Mouse (Mus musculus) lung, postnatal 0 days (tissue): ENCODE data around the gene Slc25a42. TPM values are rescaled to one million over a fixed set of nuclear protein-coding genes. Genes with fewer than 3 reads are reported as not detected.

Experiments
- ATAC-seq: fragments of 200-750 bp; cut with Nextera tagmentation; 2 replicates; pipeline ENCODE4 v1.8.0; 2017; ENCODE audit warnings: moderate library complexity
- DNase-seq: peaks from one replicate; pipeline ENCODE4 v3.0.0-alpha.2; 2016; ENCODE audit warnings: low spot score
- H3K27ac ChIP-seq: fragments of 300-500 bp; sonication (generic); 2 replicates; pipeline ENCODE4 v1.5.1; 2014; ENCODE audit warnings: antibody characterized with exemption, mild to moderate bottlenecking, low read length, mixed read lengths
- H3K27me3 ChIP-seq: fragments of 300-500 bp; sonication (generic); replicated peaks from 2 replicates; pipeline ENCODE4 v1.6.1; 2014; ENCODE audit warnings: low read length, mixed read lengths; ENCODE audit not compliant: insufficient read depth
- H3K36me3 ChIP-seq: fragments of 300-500 bp; sonication (generic); 2 replicates; pipeline ENCODE4 v1.6.1; 2014; ENCODE audit warnings: low read length, mixed read lengths; ENCODE audit not compliant: insufficient read depth
- H3K4me1 ChIP-seq: fragments of 300-500 bp; sonication (generic); 2 replicates; pipeline ENCODE4 v1.6.1; 2014; ENCODE audit warnings: antibody characterized with exemption, low read depth, low read length, mixed read lengths; ENCODE audit not compliant: insufficient read depth
- H3K4me2 ChIP-seq: fragments of 300-500 bp; sonication (generic); replicated peaks from 2 replicates; pipeline ENCODE4 v1.6.1; 2014; ENCODE audit warnings: low read depth, mild to moderate bottlenecking, low read length, moderate library complexity, mixed read lengths
- H3K4me3 ChIP-seq: fragments of 300-500 bp; sonication (generic); 2 replicates; pipeline ENCODE4 v1.5.1; 2014; ENCODE audit warnings: low read depth, low read length
- H3K9ac ChIP-seq: fragments of 300-500 bp; sonication (generic); replicated peaks from 2 replicates; pipeline ENCODE4 v1.6.1; 2014; ENCODE audit warnings: low read depth, mild to moderate bottlenecking
- H3K9me3 ChIP-seq: fragments of 300-500 bp; sonication (generic); 2 replicates; pipeline ENCODE4 v1.6.1; 2016; ENCODE audit warnings: low read length, mixed read lengths
- CTCF ChIP-seq: IDR thresholded peaks from 2 replicates; pipeline ENCODE4 v1.5.1; 2016; ENCODE audit warnings: antibody characterized with exemption, mild to moderate bottlenecking
- EP300 ChIP-seq: IDR thresholded peaks from 2 replicates; pipeline ENCODE4 v1.6.1; 2016; ENCODE audit warnings: antibody characterized with exemption, mild to moderate bottlenecking, control low read depth
- WGBS: fragments of 180-500 bp; shearing (Covaris S2); extraction: QIAGEN DNeasy Blood & Tissue Kit; methylation state at CpG from one replicate; pipeline ENCODE4 v1.1.7; 2014; 5-methylcytosine and 5-hydroxymethylcytosine counted together
- polyA plus RNA-seq: library from polyadenylated mRNA; unstranded; fragments of >200 nt; fragmentation: Nextera tagmentation; extraction: Ambion mirVana; gene quantifications from 2 replicates; pipeline ENCODE4 v1.2.1, GENCODE M21; 2015

Gene Slc25a42
- polyA plus RNA-seq, 1 experiment from 2014 or later: 4.0 TPM

DNA sequence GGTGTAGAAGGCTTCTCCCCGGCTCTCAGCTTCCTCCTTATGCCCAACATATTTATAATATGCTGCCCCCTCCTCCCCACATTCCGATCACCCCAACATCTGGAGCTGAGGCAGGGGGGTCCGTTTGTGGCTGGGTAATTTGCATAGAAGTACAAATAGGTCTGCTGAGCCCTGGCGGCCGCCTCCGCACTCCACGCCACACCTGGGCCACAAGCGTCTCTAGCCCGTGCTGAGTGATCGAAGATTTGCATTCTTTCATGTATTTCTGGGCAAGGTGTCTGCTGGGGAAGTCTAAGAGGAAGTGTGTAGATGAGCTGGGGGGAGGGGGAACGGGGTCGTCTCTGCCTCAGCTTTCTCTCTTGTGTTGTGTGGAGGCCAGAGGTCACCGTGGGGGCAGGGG, 52.1 kb downstream of the Slc25a42 start:
- H3K9me3 ChIP-seq: no peaks in the 10 kb centered on the region
- H3K4me1 ChIP-seq: no peaks in the 10 kb centered on the region; the same call in 1 of the 2 replicates
- 53% methylated on average over 13 of the region's 13 CpGs for WGBS
- ATAC-seq (no peak), DNase-seq (no peak)
- no peak overlapping the region for H3K4me3 ChIP-seq
- H3K9ac ChIP-seq: no peak overlapping the region
- no peak overlapping the region for H3K4me2 ChIP-seq
- no peak for TF ChIP-seq EP300
- TF ChIP-seq CTCF: no peak
- H3K27me3 ChIP-seq: no peaks in the 10 kb centered on the region
- no peaks in the 10 kb centered on the region for H3K36me3 ChIP-seq
- H3K27ac ChIP-seq: no peak overlapping the region

GRCm38 (mm10) chr8:70159211-70159610, 52.9 kb downstream of the Slc25a42 start:
- Histone ChIP-seq H3K27ac (no peak overlapping the region), H3K4me1 (no peaks in the 10 kb centered on the region; the same call in 1 of the 2 replicates), H3K9me3 (no peaks in the 10 kb centered on the region), H3K4me3 (no peak overlapping the region), H3K9ac (no peak overlapping the region), H3K4me2 (no peak overlapping the region), H3K27me3 (no peaks in the 10 kb centered on the region), H3K36me3 (no peaks in the 10 kb centered on the region)
- ATAC-seq: no peak
- DNase-seq: no peak
- 85% methylated on average over 4 of the region's 4 CpGs for whole genome bisulfite sequencing
- TF ChIP-seq EP300: no peak
- no peak for TF ChIP-seq CTCF

GRCm38 (mm10) chr8:70158069-70158853, 53.8 kb downstream of the Slc25a42 start:
- ATAC-seq (peak; percentile 90), DNase-seq (peak; percentile 72)
- H3K27ac ChIP-seq: no peak overlapping the region
- no peaks in the 10 kb centered on the region for H3K27me3 ChIP-seq
- no peaks in the 10 kb centered on the region; the same call in 1 of the 2 replicates for H3K4me1 ChIP-seq
- no peaks in the 10 kb centered on the region for H3K36me3 ChIP-seq
- H3K4me3 ChIP-seq: peak overlapping the region; percentile 33
- TF ChIP-seq EP300 (no peak), CTCF (no peak)
- no peak overlapping the region for H3K9ac ChIP-seq
- no peaks in the 10 kb centered on the region for H3K9me3 ChIP-seq
- WGBS: 11% methylated on average over 40 of the region's 40 CpGs
- H3K4me2 ChIP-seq: peak overlapping the region; percentile 78

DNA sequence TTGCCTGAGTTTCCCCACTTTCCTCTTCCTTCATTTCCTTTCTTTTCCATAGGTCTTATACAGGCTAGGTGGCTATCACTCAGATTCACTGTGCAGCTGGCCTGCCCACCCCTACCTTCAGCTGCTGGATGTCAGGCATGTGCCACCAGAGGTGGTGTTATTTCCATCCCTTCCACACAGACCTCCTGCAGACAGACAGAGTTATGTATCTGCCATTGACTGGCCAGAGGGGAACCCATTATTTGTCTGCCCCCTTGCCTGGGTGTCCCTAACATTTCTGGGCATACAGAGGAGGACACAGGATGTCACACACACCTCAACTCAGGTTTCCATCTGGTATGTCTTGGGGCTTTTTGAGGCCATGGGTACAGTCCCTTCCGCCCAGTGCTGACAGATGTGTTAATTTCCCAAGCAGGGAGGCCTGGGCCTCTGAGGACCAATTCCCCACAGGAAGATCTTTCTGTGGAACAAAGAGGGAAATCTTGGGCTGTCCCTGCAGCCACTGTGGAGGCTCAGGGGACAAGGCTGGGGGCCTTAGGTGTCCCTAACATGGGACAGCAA, 54.8 kb downstream of the Slc25a42 start:
- TF ChIP-seq CTCF: no peak
- TF ChIP-seq EP300: no peak
- H3K27ac ChIP-seq: no peak overlapping the region
- DNase-seq (no peak), ATAC-seq (no peak)
- no peaks in the 10 kb centered on the region; the same call in 1 of the 2 replicates for H3K4me1 ChIP-seq
- WGBS: 89% methylated on average over 1 of the region's 1 CpGs
- H3K27me3 ChIP-seq: no peaks in the 10 kb centered on the region
- H3K9ac ChIP-seq: no peak overlapping the region
- H3K9me3 ChIP-seq: no peaks in the 10 kb centered on the region
- H3K4me2 ChIP-seq: no peak overlapping the region
- H3K36me3 ChIP-seq: no peaks in the 10 kb centered on the region
- H3K4me3 ChIP-seq: no peak overlapping the region

DNA sequence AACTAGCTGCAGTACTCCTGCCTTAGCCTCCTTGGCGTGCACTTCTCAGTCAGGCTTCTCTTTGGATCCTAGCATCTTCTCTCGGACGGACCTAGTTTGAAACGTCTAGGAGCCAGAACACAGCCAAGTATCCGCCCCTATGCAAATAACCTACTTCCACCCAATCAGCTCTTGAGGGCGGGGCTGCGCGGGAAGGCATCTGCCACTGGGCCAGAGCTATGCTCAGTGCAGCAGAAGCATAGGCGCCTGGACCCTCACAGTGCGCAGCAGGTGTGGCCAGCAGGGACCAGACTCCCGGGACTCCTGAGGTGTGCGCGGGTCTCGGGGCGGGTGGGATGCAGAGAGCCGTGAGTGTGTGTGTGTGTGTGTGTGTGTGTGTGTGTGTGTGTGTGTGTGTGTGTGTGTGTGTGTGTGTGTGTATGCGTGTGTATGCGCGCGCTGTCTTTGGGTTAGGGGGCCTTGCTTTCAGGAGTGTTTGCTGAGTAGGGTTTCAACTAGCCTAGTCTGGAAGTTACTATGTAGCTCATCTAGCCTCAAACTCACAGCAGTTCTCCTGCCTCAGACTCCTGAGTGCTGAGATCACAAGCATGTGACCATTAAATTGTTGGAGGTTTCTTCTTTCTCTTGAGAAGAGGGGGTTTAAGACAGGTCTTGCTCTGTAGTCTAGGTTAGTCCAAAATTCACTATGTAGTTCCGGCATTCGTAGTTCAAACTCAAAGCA, 59.4 kb downstream of the Slc25a42 start:
- Histone ChIP-seq H3K9me3 (no peaks in the 10 kb centered on the region), H3K27me3 (no peaks in the 10 kb centered on the region), H3K9ac (no peak overlapping the region), H3K36me3 (no peaks in the 10 kb centered on the region), H3K4me1 (no peaks in the 10 kb centered on the region), H3K4me3 (no peak overlapping the region), H3K27ac (no peak overlapping the region), H3K4me2 (no peak overlapping the region)
- TF ChIP-seq CTCF (no peak), EP300 (no peak)
- WGBS: 15% methylated on average over 20 of the region's 22 CpGs
- ATAC-seq: peak; percentile 98
- peak; percentile 91 for DNase-seq

DNA sequence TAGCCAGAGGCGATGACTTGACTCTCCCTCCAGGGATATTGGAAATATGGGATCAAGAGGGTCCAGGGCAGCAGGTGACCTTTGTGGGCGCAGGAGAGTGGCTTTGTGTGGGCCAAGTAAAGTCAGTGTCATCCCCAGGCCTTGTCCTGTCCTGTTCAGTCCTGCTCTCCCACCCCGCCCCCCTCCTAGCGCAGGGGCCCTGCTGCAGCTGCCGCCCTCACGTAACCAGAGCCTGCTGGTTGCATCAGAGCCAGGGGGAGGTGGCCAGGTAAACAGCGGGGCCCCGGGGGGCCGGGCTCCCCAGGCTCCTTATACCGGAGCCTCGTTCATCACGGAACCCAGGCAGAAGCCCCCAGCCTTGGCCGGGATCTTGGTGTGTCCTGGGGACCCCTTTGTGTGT, 61.9 kb downstream of the Slc25a42 start:
- H3K9me3 ChIP-seq: no peaks in the 10 kb centered on the region
- H3K36me3 ChIP-seq: peaks cover 11% of the 10 kb centered on the region
- H3K27me3 ChIP-seq: no peaks in the 10 kb centered on the region
- DNase-seq (no peak), ATAC-seq (no peak)
- TF ChIP-seq CTCF (no peak), EP300 (no peak)
- no peaks in the 10 kb centered on the region for H3K4me1 ChIP-seq
- H3K4me3 ChIP-seq: no peak overlapping the region
- H3K4me2 ChIP-seq: no peak overlapping the region
- H3K27ac ChIP-seq: no peak overlapping the region
- 15% methylated on average over 13 of the region's 13 CpGs for WGBS
- no peak overlapping the region for H3K9ac ChIP-seq
